Comparison of ENCODE assay signal across 7 mouse cellular contexts in genomic region chr3:105800675-105801190, GRCm38 (mm10). TPM values are rescaled to one million over a fixed set of nuclear protein-coding genes. Genes with fewer than 3 reads are reported as not detected.
DNase-seq lines count a peak whose midpoint lies in the region; ATAC-seq and TF ChIP-seq lines count a peak whose summit lies in the region.

No protein-coding gene starts in this region.

- peak overlapping the region; percentile 91 for H3K4me3 ChIP-seq in limb, embryonic 15.5 days
- H3K4me3 ChIP-seq in midbrain, embryonic 15.5 days = peak overlapping the region; percentile 90
- peak overlapping the region; percentile 64 for H3K4me3 ChIP-seq in thymus, adult 2 months (ENCODE audit: control insufficient read depth, insufficient read depth, low read length)

- peak overlapping the region; percentile 89 for H3K27ac ChIP-seq in limb, embryonic 15.5 days
- peak overlapping the region; percentile 92 for H3K27ac ChIP-seq in midbrain, embryonic 15.5 days
- H3K27ac ChIP-seq in thymus, adult 2 months (ENCODE audit: control insufficient read depth, insufficient read depth, low read length) = peak overlapping the region; percentile 97

- peak overlapping the region; percentile 70 for H3K4me2 ChIP-seq in limb, embryonic 15.5 days
- peak overlapping the region; percentile 76 for H3K4me2 ChIP-seq in midbrain, embryonic 15.5 days

- H3K9ac ChIP-seq in limb, embryonic 15.5 days = peak overlapping the region; percentile 87
- peak overlapping the region; percentile 94 for H3K9ac ChIP-seq in midbrain, embryonic 15.5 days

- peak; percentile 75 for ATAC-seq in limb, embryonic 15.5 days (ENCODE audit: insufficient number of reproducible peaks, low FRiP score, low TSS enrichment, low read depth)
- peak; percentile 78 for ATAC-seq in midbrain, embryonic 15.5 days (replicated peaks)

- peaks cover 18% of the 10 kb centered on the region for H3K4me1 ChIP-seq in limb, embryonic 15.5 days
- H3K4me1 ChIP-seq in midbrain, embryonic 15.5 days = peaks cover 21% of the 10 kb centered on the region
- peaks cover 19% of the 10 kb centered on the region for H3K4me1 ChIP-seq in thymus, adult 2 months (replicated peaks; ENCODE audit: control insufficient read depth, insufficient read depth, low read length)

- no peak for TF ChIP-seq POLR2A in brain, embryonic 14.5 days (IDR thresholded peaks at IDR 0.05; ENCODE audit: borderline replicate concordance, extremely low read depth, insufficient read depth, insufficient read length, poor library complexity, severe bottlenecking)
- no peak for TF ChIP-seq POLR2A in thymus, adult 2 months (IDR thresholded peaks at IDR 0.05; ENCODE audit: control insufficient read depth, extremely low read depth, insufficient read depth, low read length, poor library complexity)

- under 1% methylated on average over 39 of the region's 59 CpGs for WGBS in limb, embryonic 15.5 days
- under 1% methylated on average over 46 of the region's 59 CpGs for WGBS in midbrain, embryonic 15.5 days
- WGBS in thymus, adult 2 months = under 1% methylated on average over 59 of the region's 59 CpGs

- H3K27me3 ChIP-seq in limb, embryonic 15.5 days = no peaks in the 10 kb centered on the region
- no peaks in the 10 kb centered on the region for H3K27me3 ChIP-seq in midbrain, embryonic 15.5 days (replicated peaks)
- H3K27me3 ChIP-seq in thymus, adult 2 months (ENCODE audit: control insufficient read depth, insufficient read depth, low read length) = no peaks in the 10 kb centered on the region

- H3K36me3 ChIP-seq in limb, embryonic 15.5 days = no peaks in the 10 kb centered on the region
- H3K36me3 ChIP-seq in midbrain, embryonic 15.5 days (replicated peaks) = no peaks in the 10 kb centered on the region
- no peaks in the 10 kb centered on the region for H3K36me3 ChIP-seq in thymus, adult 2 months (ENCODE audit: control insufficient read depth, insufficient read depth, low read length)

- DNase-seq in right cerebral cortex, postnatal 10 days (ENCODE audit: low spot score in 2 of 2) = peak; percentile 36 to 37
- DNase-seq in right cerebral cortex, postnatal 36 days (ENCODE audit: low spot score in 2 of 2) = no peak
- DNase-seq in brain, embryonic 14.5 days (ENCODE audit: low read depth) = peak; percentile 55
- peak; percentile 10 for DNase-seq in gastrocnemius, postnatal 14 days
- DNase-seq in thymus, adult 2 months = peak; percentile 58

- intact Hi-C loops in gastrocnemius, postnatal 14 days (cut with DNase I; ENCODE audit: low total_unique reads) = no loop called here

- no peak for TF ChIP-seq CTCF in brain, embryonic 14.5 days (IDR thresholded peaks at IDR 0.05; ENCODE audit: borderline replicate concordance, extremely low read depth, insufficient read depth, insufficient read length)
- TF ChIP-seq CTCF in thymus, adult 2 months (IDR thresholded peaks at IDR 0.05; ENCODE audit: borderline replicate concordance, control insufficient read depth, extremely low read depth, insufficient read depth, low read length, poor library complexity) = peak; percentile 55; the same call in 1 of the 2 replicates

- H3K9me3 ChIP-seq in limb, embryonic 15.5 days = no peaks in the 10 kb centered on the region
- H3K9me3 ChIP-seq in midbrain, embryonic 15.5 days = no peaks in the 10 kb centered on the region

RNA-seq across cellular contexts. Expression of gene Rap1a, which starts 0.4 kb away (rescaled TPM):
- polyA plus RNA-seq in brain, embryonic 14.5 days (2012; rRNA removed) = 29.6 and 32.7 TPM in 2 replicates
- 100 to 1,000 TPM in 1 of 2 experiments, 10 to 100 TPM in 1; 95.3 to 107 TPM for total RNA-seq in gastrocnemius, postnatal 14 days (2021)
- polyA plus RNA-seq in limb, embryonic 15.5 days (2015; fragmentation: Nextera tagmentation; extraction: Ambion mirVana) = 100 and 106 TPM in 2 replicates
- 63.4 and 68.6 TPM in 2 replicates for polyA plus RNA-seq in midbrain, embryonic 15.5 days (2015; fragmentation: Nextera tagmentation; extraction: Ambion mirVana)
- 11.8 and 14.4 TPM in 2 replicates for polyA plus RNA-seq in thymus, adult 2 months (2012; rRNA removed)

Comparison
In these comparisons a context has a peak if more than half of its experiments do, and no peak if none do; other contexts are left out.
1. DNase-seq: peak in right cerebral cortex, postnatal 10 days (2 of 2), brain, embryonic 14.5 days (single experiment), gastrocnemius, postnatal 14 days (single experiment) and thymus, adult 2 months (single experiment); none in right cerebral cortex, postnatal 36 days (0 of 2).
2. Peak in every context shown above with its lines, with median percentiles within 50 percentile points of each other: H3K27ac ChIP-seq and H3K4me3 ChIP-seq.